15 mouse cellular contexts compared by ENCODE assay signal in the genomic region with DNA sequence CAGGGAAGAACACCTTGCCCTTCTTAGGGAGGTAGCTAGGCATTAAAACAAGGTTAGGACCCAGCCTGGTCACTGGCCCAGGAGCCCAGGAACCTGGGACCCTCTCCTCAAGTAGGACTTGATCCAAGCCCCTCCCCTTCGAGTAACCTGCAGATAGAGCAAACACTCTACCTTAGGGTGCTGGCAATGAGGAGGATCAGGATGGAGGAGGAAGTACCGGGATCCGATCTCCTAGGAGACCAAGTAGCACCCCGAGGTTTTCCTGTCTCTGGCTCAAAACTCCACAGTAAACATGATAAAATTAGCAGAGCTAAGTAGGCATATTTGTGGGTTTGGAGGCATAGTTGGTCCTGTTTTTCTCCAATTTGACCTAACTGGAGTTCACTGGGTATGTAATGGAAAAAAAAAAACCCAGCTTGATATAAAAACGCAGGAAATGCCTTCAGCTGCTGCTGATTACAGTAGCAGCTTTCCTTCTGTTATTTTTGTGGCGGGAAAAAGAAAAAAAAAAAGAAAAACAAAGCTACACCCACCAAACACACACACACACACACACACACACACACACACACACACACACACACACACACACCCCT.
DNase-seq lines count a peak whose midpoint lies in the region; ATAC-seq and TF ChIP-seq lines count a peak whose summit lies in the region.
"Had no signal": no experiment of that assay in that cellular context is flagged by ENCODE, and none has a peak within 500 bp of the region (broad histone marks: within the 10 kb centered on the region; RNA-seq: fewer than 3 reads in every experiment).

No protein-coding gene starts in this region.

- H3K27me3 ChIP-seq in kidney, embryonic 14.5 days (ENCODE audit: control insufficient read depth, insufficient read depth, low read length), result no peaks in the 10 kb centered on the region
- H3K27me3 ChIP-seq in lung, postnatal 0 days (replicated peaks; ENCODE audit: insufficient read depth, low read length), result no peaks in the 10 kb centered on the region
- no peaks in the 10 kb centered on the region for H3K27me3 ChIP-seq in heart, embryonic 14.5 days (ENCODE audit: control insufficient read depth, insufficient read depth, low read length)
- H3K27me3 ChIP-seq: midbrain, embryonic 13.5 days had no signal

- no peak for TF ChIP-seq CTCF in lung, postnatal 0 days (IDR thresholded peaks at IDR 0.05)
- no peak for TF ChIP-seq CTCF in lung, adult 2 months (IDR thresholded peaks at IDR 0.05; ENCODE audit: insufficient read depth, low read length)

- 0 out of 2 replicates have a peak, but pooled peaks cover 11% of the 10 kb centered on the region for H3K4me1 ChIP-seq in kidney, embryonic 14.5 days (ENCODE audit: control insufficient read depth, insufficient read depth, low read length)
- no peaks in the 10 kb centered on the region; the same call in 1 of the 2 replicates for H3K4me1 ChIP-seq in lung, postnatal 0 days (ENCODE audit: insufficient read depth, low read depth, low read length)
- peaks cover 5% of the 10 kb centered on the region; the same call in 1 of the 2 replicates for H3K4me1 ChIP-seq in lung, adult 2 months (ENCODE audit: control insufficient read depth, insufficient read depth, low read length)
- peaks cover 12 to 16% of the 10 kb centered on the region in 2 experiments for H3K4me1 ChIP-seq in heart, embryonic 14.5 days (ENCODE audit: control insufficient read depth in 2 of 2, insufficient read depth in 2 of 2, low read length in 2 of 2)
- H3K4me1 ChIP-seq: midbrain, embryonic 13.5 days had no signal

- no peak for ATAC-seq in kidney, embryonic 14.5 days (ENCODE audit: low FRiP score, low TSS enrichment)
- no peak for ATAC-seq in lung, postnatal 0 days
- no peak for ATAC-seq in heart, embryonic 14.5 days (ENCODE audit: insufficient number of reproducible peaks, insufficient read depth, low FRiP score, low read depth)
- ATAC-seq in megakaryocyte progenitor cell, adult 5-6 weeks (replicated peaks; ENCODE audit: poor library complexity), result no peak
- ATAC-seq: activated CD4-positive, CD25-positive, alpha-beta regulatory T cell, adult 4 months; hindbrain, postnatal 0 days; midbrain, embryonic 13.5 days had no signal

- H3K27ac ChIP-seq in kidney, embryonic 14.5 days (ENCODE audit: low read depth, low read length), result peak overlapping the region; percentile 4; the same call in 1 of the 2 replicates
- no peak overlapping the region for H3K27ac ChIP-seq in lung, postnatal 0 days (ENCODE audit: low read length)
- peak overlapping the region; percentile 15 to 55; a peak in 2 of 4 replicates for H3K27ac ChIP-seq in heart, embryonic 14.5 days (replicated peaks in 1 of 2; ENCODE audit: control insufficient read depth in 1 of 2, insufficient read depth in 1 of 2, low read depth in 2 of 2, low read length in 2 of 2)
- H3K27ac ChIP-seq: hindbrain, postnatal 0 days; midbrain, embryonic 13.5 days had no signal

- no peaks in the 10 kb centered on the region for H3K9me3 ChIP-seq in kidney, embryonic 14.5 days (ENCODE audit: control insufficient read depth, low read length)
- H3K9me3 ChIP-seq in lung, postnatal 0 days (ENCODE audit: low read length), result no peaks in the 10 kb centered on the region
- no peaks in the 10 kb centered on the region for H3K9me3 ChIP-seq in heart, embryonic 14.5 days (ENCODE audit: control insufficient read depth, low read length)
- H3K9me3 ChIP-seq: midbrain, embryonic 13.5 days had no signal

- TF ChIP-seq POLR2A in lung, adult 2 months (IDR thresholded peaks at IDR 0.05; ENCODE audit: borderline replicate concordance, extremely low read depth, low read depth, low read length), result no peak

- 62% methylated on average over 6 of the region's 6 CpGs for WGBS in kidney, embryonic 14.5 days
- WGBS in lung, postnatal 0 days, result 23% methylated on average over 6 of the region's 6 CpGs
- 16% methylated on average over 6 of the region's 6 CpGs for WGBS in lung, adult 2 months
- WGBS in heart, embryonic 14.5 days, result 45% methylated on average over 5 of the region's 6 CpGs

- DNase-seq in kidney, postnatal 36 days, result no peak
- peak; percentile 41 for DNase-seq in lung, postnatal 0 days (ENCODE audit: low spot score)
- no peak for DNase-seq in lung, adult 2 months
- DNase-seq in urinary bladder, postnatal 10 days (ENCODE audit: low spot score), result no peak
- DNase-seq: cerebellum, adult 8-10 months; embryo, embryonic 11 days; kidney, postnatal 10 days; lung, postnatal 36 days; thymus, postnatal 25 days had no signal

- H3K4me3 ChIP-seq in kidney, embryonic 14.5 days (ENCODE audit: low read length), result no peak overlapping the region
- H3K4me3 ChIP-seq in lung, postnatal 0 days (ENCODE audit: low read depth, low read length), result no peak overlapping the region
- no peak overlapping the region for H3K4me3 ChIP-seq in lung, adult 2 months (replicated peaks; ENCODE audit: extremely low read depth, low read depth, low read length)
- no peak overlapping the region for H3K4me3 ChIP-seq in heart, embryonic 14.5 days (ENCODE audit: control insufficient read depth in 1 of 2, insufficient read depth in 1 of 2, low read depth in 1 of 2, low read length in 2 of 2)
- H3K4me3 ChIP-seq: midbrain, embryonic 13.5 days had no signal

- no peaks in the 10 kb centered on the region for H3K36me3 ChIP-seq in kidney, embryonic 14.5 days (ENCODE audit: control insufficient read depth, insufficient read depth, low read length)
- H3K36me3 ChIP-seq in lung, postnatal 0 days (ENCODE audit: insufficient read depth, low read length), result no peaks in the 10 kb centered on the region
- no peaks in the 10 kb centered on the region for H3K36me3 ChIP-seq in heart, embryonic 14.5 days (ENCODE audit: control insufficient read depth, insufficient read depth, low read length)
- H3K36me3 ChIP-seq: midbrain, embryonic 13.5 days had no signal

- H3K4me2 ChIP-seq in kidney, embryonic 14.5 days (replicated peaks; ENCODE audit: low read depth, low read length), result no peak overlapping the region
- no peak overlapping the region for H3K4me2 ChIP-seq in lung, postnatal 0 days (replicated peaks; ENCODE audit: low read depth, low read length)
- H3K4me2 ChIP-seq in heart, embryonic 14.5 days (ENCODE audit: low read length), result no peak overlapping the region
- H3K4me2 ChIP-seq: midbrain, embryonic 13.5 days had no signal

- H3K9ac ChIP-seq in kidney, embryonic 14.5 days (ENCODE audit: low read depth, low read length), result no peak overlapping the region
- H3K9ac ChIP-seq in lung, postnatal 0 days (replicated peaks; ENCODE audit: low read depth), result no peak overlapping the region
- no peak overlapping the region for H3K9ac ChIP-seq in heart, embryonic 14.5 days (ENCODE audit: low read length)
- H3K9ac ChIP-seq: midbrain, embryonic 13.5 days had no signal

- no peak for TF ChIP-seq EP300 in lung, postnatal 0 days (IDR thresholded peaks at IDR 0.05)
